Mouse (Mus musculus) olfactory bulb, adult 2 months (tissue): ENCODE results near the gene Acsm3.

Experiments used
- CTCF ChIP-seq: fragments of 200-500 bp; IDR thresholded peaks from 2 replicates; pipeline ENCODE4 v1.5.1; 2012; ENCODE audit warnings: low read depth, mild to moderate bottlenecking, low read length, moderate library complexity; ENCODE audit not compliant: insufficient read depth
- POLR2A ChIP-seq: fragments of 200-500 bp; IDR thresholded peaks from 2 replicates; pipeline ENCODE4 v1.6.1; 2012; ENCODE audit warnings: mild to moderate bottlenecking, low read depth, low read length, moderate library complexity; ENCODE audit not compliant: insufficient read depth

DNA sequence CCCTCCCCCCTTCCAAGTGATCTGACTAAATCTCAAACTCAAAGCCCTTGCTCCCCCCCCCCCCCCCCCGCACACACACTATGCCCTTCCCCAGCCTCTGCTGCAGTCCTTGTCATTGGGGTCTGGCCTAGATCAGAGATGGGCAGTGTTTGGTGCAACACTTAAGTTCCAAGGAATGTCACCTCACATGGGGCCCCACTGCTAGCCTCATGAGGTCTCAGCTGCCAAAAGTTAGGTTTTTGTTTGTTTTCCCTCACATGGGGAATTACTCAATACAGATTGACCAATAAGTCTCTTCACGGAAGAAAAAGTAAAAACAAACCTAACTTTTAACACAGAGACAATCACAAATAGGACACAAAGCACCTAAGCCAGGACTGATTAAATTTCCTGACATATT lies 12.0 kb upstream of the Acsm3 start:
- no peak for TF ChIP-seq CTCF
- TF ChIP-seq POLR2A: no peak
